Mouse (Mus musculus): ENCODE measurements around the gene Vmn1r58.

GRCm38 (mm10) chr7:5456674-5457073 lies 43.5 kb upstream of the Vmn1r58 start, which contains the start of gene Vmn1r59:
- TF ChIP-seq CTCF (IDR thresholded peaks at IDR 0.05; ENCODE audit: borderline replicate concordance, insufficient read depth, low read length) (no peak), POLR2A (IDR thresholded peaks at IDR 0.05; ENCODE audit: low read depth, low read length) (no peak)

Data from embryonic fibroblast, embryonic 13.5 days (primary cell).